Mouse (Mus musculus): ENCODE data around the gene Tbc1d8b.
A peak's percentile ranks its signal among the peaks of the same experiment; 100 is the strongest.

Gene Tbc1d8b

GRCm38 (mm10) chrX:139780988-139781387 is 96.2 kb downstream of the Tbc1d8b start:
- DNase-seq (ENCODE audit: low spot score) = no peak

- DNase-seq (ENCODE audit: low spot score) = no peak
Observed at GRCm38 (mm10) chrX:139781563-139781962, 96.8 kb downstream of the Tbc1d8b start.

GRCm38 (mm10) chrX:139782278-139783044 is 97.7 kb downstream of the Tbc1d8b start, which contains the start of gene Ripply1:
Gene Ripply1 (minus strand): TSS chrX:139782353.
- DNase-seq (ENCODE audit: low spot score) = peak; percentile 20

GRCm38 (mm10) chrX:139783045-139783422 is 98.2 kb downstream of the Tbc1d8b start:
- DNase-seq (ENCODE audit: low spot score) = no peak

- DNase-seq (ENCODE audit: low spot score) = no peak
Observed at GRCm38 (mm10) chrX:139785764-139786163, 101.0 kb downstream of the Tbc1d8b start.

GRCm38 (mm10) chrX:139794072-139794845 is 109.5 kb downstream of the Tbc1d8b start:
- DNase-seq (ENCODE audit: low spot score) = no peak

- no peak for DNase-seq (ENCODE audit: low spot score)
Observed at GRCm38 (mm10) chrX:139796037-139796436, 111.2 kb downstream of the Tbc1d8b start.

- no peak for DNase-seq (ENCODE audit: low spot score)
Observed at GRCm38 (mm10) chrX:139797875-139798274, 113.1 kb downstream of the Tbc1d8b start.

- DNase-seq (ENCODE audit: low spot score) = no peak
Observed at GRCm38 (mm10) chrX:139799953-139800352, 115.2 kb downstream of the Tbc1d8b start.

- DNase-seq (ENCODE audit: low spot score) = no peak
Observed at GRCm38 (mm10) chrX:139800406-139800878, 115.6 kb downstream of the Tbc1d8b start, which contains the start of gene Cldn2. Gene Cldn2 (plus strand): TSS chrX:139800828.

All from retina, embryonic 14.5 days (tissue).